Mouse (Mus musculus): ENCODE data around the gene Psmc3ip.
A peak's percentile ranks its signal among the peaks of the same experiment; 100 is the strongest.

Gene Psmc3ip

GRCm38 (mm10) chr11:101095314-101096024 is at the start of gene Psmc3ip:
Psmc3ip (minus strand) TSS chr11:101095436.
- no peak for TF ChIP-seq GATA4 (IDR thresholded peaks at IDR 0.05; ENCODE audit: insufficient replicate concordance, low read length)

GRCm38 (mm10) chr11:101143338-101144225 is 48.3 kb upstream of the Psmc3ip start:
- no peak for TF ChIP-seq GATA4 (IDR thresholded peaks at IDR 0.05; ENCODE audit: insufficient replicate concordance, low read length)

GRCm38 (mm10) chr11:101142215-101142967 is 47.2 kb upstream of the Psmc3ip start:
- no peak for TF ChIP-seq GATA4 (IDR thresholded peaks at IDR 0.05; ENCODE audit: insufficient replicate concordance, low read length)

- no peak for TF ChIP-seq GATA4 (IDR thresholded peaks at IDR 0.05; ENCODE audit: insufficient replicate concordance, low read length)
Measured at GRCm38 (mm10) chr11:101141088-101141487, 45.9 kb upstream of the Psmc3ip start.

GRCm38 (mm10) chr11:101140164-101140819 is 45.1 kb upstream of the Psmc3ip start:
- TF ChIP-seq GATA4 (IDR thresholded peaks at IDR 0.05; ENCODE audit: insufficient replicate concordance, low read length) = no peak

GRCm38 (mm10) chr11:101138536-101139181 is 43.4 kb upstream of the Psmc3ip start:
- TF ChIP-seq GATA4 (IDR thresholded peaks at IDR 0.05; ENCODE audit: insufficient replicate concordance, low read length) = no peak

GRCm38 (mm10) chr11:101137000-101137399 is 41.8 kb upstream of the Psmc3ip start:
- TF ChIP-seq GATA4 (IDR thresholded peaks at IDR 0.05; ENCODE audit: insufficient replicate concordance, low read length) = no peak

- TF ChIP-seq GATA4 (IDR thresholded peaks at IDR 0.05; ENCODE audit: insufficient replicate concordance, low read length) = no peak
Measured at GRCm38 (mm10) chr11:101134217-101134865, 39.1 kb upstream of the Psmc3ip start.

- TF ChIP-seq GATA4 (IDR thresholded peaks at IDR 0.05; ENCODE audit: insufficient replicate concordance, low read length) = peak; percentile 34; the same call in 1 of the 2 replicates
Measured at GRCm38 (mm10) chr11:101133037-101133436, 37.8 kb upstream of the Psmc3ip start.

- TF ChIP-seq GATA4 (IDR thresholded peaks at IDR 0.05; ENCODE audit: insufficient replicate concordance, low read length) = no peak
Measured at GRCm38 (mm10) chr11:101131701-101132100, 36.5 kb upstream of the Psmc3ip start.

- no peak for TF ChIP-seq GATA4 (IDR thresholded peaks at IDR 0.05; ENCODE audit: insufficient replicate concordance, low read length)
Measured at GRCm38 (mm10) chr11:101131187-101131586, 36.0 kb upstream of the Psmc3ip start.

- no peak for TF ChIP-seq GATA4 (IDR thresholded peaks at IDR 0.05; ENCODE audit: insufficient replicate concordance, low read length)
Measured at GRCm38 (mm10) chr11:101130056-101130756, 35.0 kb upstream of the Psmc3ip start.

- no peak for TF ChIP-seq GATA4 (IDR thresholded peaks at IDR 0.05; ENCODE audit: insufficient replicate concordance, low read length)
Measured at GRCm38 (mm10) chr11:101128996-101129577, 33.9 kb upstream of the Psmc3ip start.

Data from liver, adult (tissue).